Mouse (Mus musculus) neural tube, postnatal 0 days (tissue): ENCODE results near the gene Fbxw13. TPM values are rescaled to one million over a fixed set of nuclear protein-coding genes. Genes with fewer than 3 reads are reported as not detected.

Experiments
- polyA plus RNA-seq: library from polyadenylated mRNA; unstranded; fragments of >200 nt; fragmentation: Nextera tagmentation; extraction: Ambion mirVana; gene quantifications from 2 replicates; pipeline ENCODE4 v1.2.1, GENCODE M21; 2015

Gene Fbxw13
- polyA plus RNA-seq: not detected in 2 replicates

GRCm38 (mm10) chr9:109195875-109196274 is at the start of gene Fbxw13:
Gene Fbxw13, minus strand, starts transcription at chr9:109195975.

GRCm38 (mm10) chr9:109234654-109235053 is 38.9 kb upstream of the Fbxw13 start, which contains the start of gene Fbxw20:
Gene Fbxw20, minus strand, starts transcription at chr9:109234754.

GRCm38 (mm10) chr9:109161941-109162340 is 33.8 kb downstream of the Fbxw13 start, which contains the start of gene Fbxw21:
Gene Fbxw21, minus strand, starts transcription at chr9:109162041.

Other genes starting within 250 kb of the Fbxw13 start
- gene Col7a1, start 242.4 kb downstream of the Fbxw13 start, polyA plus RNA-seq: 1.9 and 2.4 TPM in 2 replicates
- gene Ucn2, start 210.0 kb downstream of the Fbxw13 start, polyA plus RNA-seq: 0.13 TPM in 1 of 2 replicates, not detected in the other
- gene Pfkfb4, start 204.2 kb downstream of the Fbxw13 start, polyA plus RNA-seq: 16.8 and 21.5 TPM in 2 replicates
- gene Shisa5, start 157.4 kb downstream of the Fbxw13 start, polyA plus RNA-seq: 84.2 and 85.5 TPM in 2 replicates
- gene Trex1, start 136.2 kb downstream of the Fbxw13 start, polyA plus RNA-seq: 15.9 and 21.4 TPM in 2 replicates
- 26.0 and 28.4 TPM in 2 replicates for gene Atrip, start 121.9 kb downstream of the Fbxw13 start, polyA plus RNA-seq
- 7.3 and 8.0 TPM in 2 replicates for gene Ccdc51, start 113.5 kb downstream of the Fbxw13 start, polyA plus RNA-seq
- gene Tma7, start 113.4 kb downstream of the Fbxw13 start, polyA plus RNA-seq: 806 and 829 TPM in 2 replicates
- 8.7 and 11.0 TPM in 2 replicates for gene Plxnb1, start 100.6 kb downstream of the Fbxw13 start, polyA plus RNA-seq
- gene Fbxw21, start 33.9 kb downstream of the Fbxw13 start, polyA plus RNA-seq: not detected in 2 replicates
- 0.14 TPM in 1 of 2 replicates, not detected in the other for gene Fbxw20, start 38.8 kb upstream of the Fbxw13 start, polyA plus RNA-seq
- gene Fbxw14, start 91.7 kb upstream of the Fbxw13 start, polyA plus RNA-seq: not detected in 2 replicates
- not detected in 2 replicates for gene Fbxw28, start 143.7 kb upstream of the Fbxw13 start, polyA plus RNA-seq
- gene Fbxw22, start 208.3 kb upstream of the Fbxw13 start, polyA plus RNA-seq: not detected in 2 replicates